Mouse (Mus musculus) stomach, postnatal 0 days (tissue): ENCODE data around the gene Drd1.

ENCODE experiments used
- CTCF ChIP-seq: IDR thresholded peaks from 2 replicates; pipeline ENCODE4 v1.5.1; 2016; ENCODE audit warnings: antibody characterized with exemption, low read depth, mild to moderate bottlenecking, moderate library complexity
- EP300 ChIP-seq: optimal IDR thresholded peaks from 2 replicates; pipeline ENCODE3; 2016; ENCODE audit warnings: antibody characterized with exemption

DNA sequence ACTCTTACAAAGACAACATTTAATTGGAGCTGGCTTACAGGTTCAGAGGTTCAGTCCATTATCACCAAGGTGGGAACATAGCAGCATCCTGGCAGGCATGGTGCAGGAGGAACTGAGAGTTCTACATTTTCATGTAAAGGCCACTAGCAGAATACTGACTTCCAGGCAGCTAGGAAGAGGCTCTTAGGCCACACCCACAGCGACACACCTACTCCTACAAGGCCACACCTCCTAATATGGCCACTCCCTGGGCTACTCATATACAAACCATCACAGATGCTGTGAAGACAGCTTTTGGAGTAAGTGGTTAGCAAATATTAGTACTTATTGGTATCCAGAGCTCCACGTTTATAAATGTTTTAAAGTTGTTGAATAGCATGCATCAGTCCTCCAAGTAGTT is 19.9 kb upstream of the Drd1 start:
- TF ChIP-seq CTCF (no peak), EP300 (no peak)
